Mouse (Mus musculus) heart, embryonic 12.5 days (tissue): Measurements from ENCODE around the gene Nlrc5. TPM values are rescaled to one million over a fixed set of nuclear protein-coding genes. Genes with fewer than 3 reads are reported as not detected.
A peak's percentile ranks its signal among the peaks of the same experiment; 100 is the strongest.
"Not testable (repeated sequence)": the region's sequence is repeated elsewhere in the genome, so short reads cannot be mapped to it uniquely, and the experiment has no call there.

Source experiments
- ATAC-seq: fragments of 200-750 bp; cut with Nextera tagmentation; 2 replicates; pipeline ENCODE4 v1.8.0; 2017; ENCODE audit warnings: moderate TSS enrichment, moderate library complexity; ENCODE audit not compliant: insufficient number of reproducible peaks, low FRiP score
- H3K27ac ChIP-seq: fragments of 300-500 bp; sonication (generic); 2 replicates; pipeline ENCODE4 v1.5.1; 2016; ENCODE audit warnings: mild to moderate bottlenecking, moderate library complexity; ENCODE audit not compliant: poor library complexity, severe bottlenecking
- H3K27me3 ChIP-seq: fragments of 300-500 bp; sonication (generic); replicated peaks from 2 replicates; pipeline ENCODE4 v1.6.1; 2016; ENCODE audit warnings: mild to moderate bottlenecking, moderate library complexity
- H3K36me3 ChIP-seq: fragments of 300-500 bp; sonication (generic); 2 replicates; pipeline ENCODE4 v1.6.1; 2016; ENCODE audit warnings: mild to moderate bottlenecking, moderate library complexity
- H3K4me1 ChIP-seq: fragments of 300-500 bp; sonication (generic); replicated peaks from 2 replicates; pipeline ENCODE4 v1.6.1; 2016; ENCODE audit warnings: mild to moderate bottlenecking
- H3K4me2 ChIP-seq: fragments of 300-500 bp; sonication (generic); 2 replicates; pipeline ENCODE4 v1.6.1; 2016; ENCODE audit warnings: mild to moderate bottlenecking, moderate library complexity
- H3K4me3 ChIP-seq: fragments of 300-500 bp; sonication (generic); 2 replicates; pipeline ENCODE4 v1.5.1; 2016; ENCODE audit warnings: mild to moderate bottlenecking
- H3K9ac ChIP-seq: fragments of 300-500 bp; sonication (generic); 2 replicates; pipeline ENCODE4 v1.6.1; 2016; ENCODE audit warnings: mild to moderate bottlenecking, moderate library complexity
- H3K9me3 ChIP-seq: fragments of 300-500 bp; sonication (generic); replicated peaks from 2 replicates; pipeline ENCODE4 v1.6.1; 2016; ENCODE audit warnings: mild to moderate bottlenecking, moderate library complexity
- WGBS: fragments of 180-500 bp; shearing (Covaris S2); methylation state at CpG from one replicate; pipeline ENCODE4 v1.1.7; 2016; 5-methylcytosine and 5-hydroxymethylcytosine counted together
- polyA plus RNA-seq: library from polyadenylated mRNA; unstranded; fragments of >200 nt; fragmentation: Nextera tagmentation; extraction: Ambion mirVana; gene quantifications from 2 replicates; pipeline ENCODE4 v1.2.1, GENCODE M21; 2016

Nlrc5 gene
- polyA plus RNA-seq, 1 experiment from 2014 or later = 0.08 TPM

DNA sequence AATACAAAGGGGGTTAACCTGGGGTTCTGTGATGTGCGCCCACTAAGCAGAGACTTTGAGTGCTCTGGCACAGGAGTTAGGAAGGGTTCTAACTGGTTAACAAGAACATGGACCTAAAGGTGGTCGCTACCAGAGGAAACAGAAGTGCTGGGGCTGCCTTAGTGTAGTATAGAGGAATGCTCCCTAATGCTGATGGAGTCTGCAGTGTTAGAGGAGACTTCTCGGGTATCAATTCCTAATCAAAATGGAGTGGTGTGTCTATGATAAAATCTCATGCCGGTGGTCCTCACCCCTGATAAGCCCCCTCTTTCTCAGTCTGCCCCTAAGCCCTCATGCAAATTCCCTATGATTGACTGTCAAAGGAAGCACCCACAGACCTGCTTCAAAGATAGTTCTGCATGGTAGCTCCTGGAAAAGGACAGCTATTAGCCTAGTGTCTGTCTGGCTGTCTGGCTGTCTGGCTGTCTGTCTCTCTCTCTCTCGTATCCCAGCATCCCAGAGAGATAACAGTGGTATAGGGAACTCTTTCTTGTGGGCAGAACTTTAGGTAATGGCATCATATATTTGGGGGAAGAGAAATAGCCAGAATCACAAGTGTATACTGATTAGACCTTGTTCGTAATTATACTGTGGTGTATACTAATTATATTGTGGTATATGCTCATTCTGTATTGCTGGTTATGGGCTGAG lies 38.2 kb upstream of the Nlrc5 start:
- H3K4me1 ChIP-seq = peaks cover 13% of the 10 kb centered on the region
- no peaks in the 10 kb centered on the region for H3K27me3 ChIP-seq
- no peak for ATAC-seq
- WGBS = 78% methylated on average over 6 of the region's 6 CpGs
- no peak overlapping the region for H3K27ac ChIP-seq
- no peaks in the 10 kb centered on the region for H3K9me3 ChIP-seq
- H3K9ac ChIP-seq = no peak overlapping the region
- peaks cover 58% of the 10 kb centered on the region for H3K36me3 ChIP-seq
- no peak overlapping the region for H3K4me2 ChIP-seq
- no peak overlapping the region for H3K4me3 ChIP-seq

DNA sequence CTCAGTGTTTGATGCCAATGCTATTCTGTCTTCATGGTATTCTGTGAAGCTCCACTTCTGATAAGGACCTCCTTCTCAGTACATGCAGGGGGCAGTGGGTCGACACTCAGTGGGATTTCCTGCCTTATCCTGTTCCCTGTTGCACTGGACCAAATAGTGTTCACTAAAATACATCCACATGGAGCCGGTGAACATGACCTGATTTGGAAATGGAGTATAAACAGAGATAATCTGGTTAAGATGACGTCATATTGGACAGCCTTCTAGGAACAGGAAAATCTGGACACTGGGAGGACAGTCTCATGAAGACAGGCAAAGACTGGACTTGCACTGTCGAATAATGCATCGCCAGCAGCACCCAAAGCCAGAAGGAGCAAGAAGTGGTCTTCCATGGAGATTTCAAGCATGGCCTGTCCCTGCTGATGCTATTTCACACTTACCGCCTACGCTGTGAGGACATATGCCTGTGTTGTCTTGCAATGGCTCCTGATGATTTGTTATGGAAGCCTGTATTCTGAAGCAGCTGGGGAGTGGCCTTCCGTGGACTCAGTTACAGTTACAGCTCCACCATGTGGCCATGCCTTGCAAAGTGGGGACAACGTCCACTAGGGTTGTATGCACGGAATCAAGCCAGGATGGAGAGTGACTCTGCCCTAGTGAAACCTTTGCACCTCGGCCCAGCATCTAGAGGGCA lies 37.0 kb upstream of the Nlrc5 start:
- H3K27ac ChIP-seq = no peak overlapping the region
- no peak overlapping the region for H3K9ac ChIP-seq
- ATAC-seq = peak; percentile 34; the same call in 1 of the 2 replicates
- 54% methylated on average over 11 of the region's 11 CpGs for whole genome bisulfite sequencing
- no peaks in the 10 kb centered on the region for H3K27me3 ChIP-seq
- no peak overlapping the region for H3K4me2 ChIP-seq
- H3K4me3 ChIP-seq = no peak overlapping the region
- peaks cover 47% of the 10 kb centered on the region for H3K36me3 ChIP-seq
- H3K9me3 ChIP-seq = no peaks in the 10 kb centered on the region
- peaks cover 11% of the 10 kb centered on the region for H3K4me1 ChIP-seq

DNA sequence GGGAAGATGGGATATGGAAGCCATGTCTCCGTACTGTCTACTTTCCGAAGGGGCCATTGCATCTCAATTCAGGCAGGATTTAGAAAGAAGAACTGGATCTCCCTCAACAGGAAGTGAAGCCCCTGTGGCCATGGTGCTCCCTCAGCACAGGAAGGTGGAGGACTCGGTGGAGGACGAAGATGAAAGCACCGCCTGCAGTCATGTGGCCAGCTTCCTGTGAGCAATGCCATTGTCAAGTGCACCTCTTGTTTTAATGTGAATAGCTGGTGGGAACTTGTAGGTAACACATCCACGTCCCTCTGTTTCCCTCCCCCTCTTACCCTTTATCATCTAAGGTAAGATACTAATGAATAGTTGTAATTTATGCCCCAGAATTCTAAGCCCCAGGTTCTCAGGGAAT lies 35.6 kb upstream of the Nlrc5 start:
- Histone ChIP-seq H3K27me3 (no peaks in the 10 kb centered on the region), H3K4me1 (0 out of 2 replicates have a peak, but pooled peaks cover 3% of the 10 kb centered on the region), H3K9ac (no peak overlapping the region), H3K27ac (no peak overlapping the region), H3K9me3 (no peaks in the 10 kb centered on the region), H3K36me3 (peaks cover 34% of the 10 kb centered on the region), H3K4me3 (no peak overlapping the region), H3K4me2 (no peak overlapping the region)
- no peak for ATAC-seq
- WGBS = 87% methylated on average over 6 of the region's 6 CpGs

DNA sequence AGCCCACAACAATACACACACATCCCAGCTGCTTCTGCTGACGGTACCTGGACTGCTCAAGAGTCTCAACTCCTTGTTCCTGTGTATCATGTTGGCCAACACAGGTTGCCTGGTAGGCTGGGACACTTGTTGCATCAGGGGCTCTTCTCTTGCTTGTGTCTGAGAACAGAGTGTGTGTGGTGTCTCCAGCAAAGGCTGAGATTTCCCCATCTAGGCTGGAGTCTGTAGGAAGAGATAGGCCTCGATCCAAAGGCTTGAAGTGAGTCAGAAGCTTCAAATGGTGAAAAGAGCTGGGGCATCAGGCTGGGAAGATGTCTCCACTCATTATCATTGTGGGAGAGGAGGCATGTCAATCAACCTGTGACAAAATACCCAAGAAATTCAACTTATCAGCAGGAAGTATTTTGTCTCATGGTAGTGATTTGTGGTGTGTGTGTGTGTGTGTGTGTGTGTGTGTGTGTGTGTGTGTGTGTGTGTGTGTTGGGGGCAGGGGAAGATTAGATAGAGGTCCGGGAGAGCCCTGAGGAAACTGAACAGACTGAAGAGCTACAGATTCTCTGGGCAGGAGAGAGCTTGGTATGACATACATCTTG lies 34.7 kb upstream of the Nlrc5 start:
- H3K27ac ChIP-seq = no peak overlapping the region
- H3K9ac ChIP-seq = no peak overlapping the region
- 0 out of 2 replicates have a peak, but pooled peaks cover 3% of the 10 kb centered on the region for H3K4me1 ChIP-seq
- 43% methylated on average over 3 of the region's 3 CpGs for WGBS
- H3K4me2 ChIP-seq = no peak overlapping the region
- no peak overlapping the region for H3K4me3 ChIP-seq
- ATAC-seq = no peak
- no peaks in the 10 kb centered on the region for H3K9me3 ChIP-seq
- no peaks in the 10 kb centered on the region for H3K27me3 ChIP-seq
- H3K36me3 ChIP-seq = peaks cover 26% of the 10 kb centered on the region

DNA sequence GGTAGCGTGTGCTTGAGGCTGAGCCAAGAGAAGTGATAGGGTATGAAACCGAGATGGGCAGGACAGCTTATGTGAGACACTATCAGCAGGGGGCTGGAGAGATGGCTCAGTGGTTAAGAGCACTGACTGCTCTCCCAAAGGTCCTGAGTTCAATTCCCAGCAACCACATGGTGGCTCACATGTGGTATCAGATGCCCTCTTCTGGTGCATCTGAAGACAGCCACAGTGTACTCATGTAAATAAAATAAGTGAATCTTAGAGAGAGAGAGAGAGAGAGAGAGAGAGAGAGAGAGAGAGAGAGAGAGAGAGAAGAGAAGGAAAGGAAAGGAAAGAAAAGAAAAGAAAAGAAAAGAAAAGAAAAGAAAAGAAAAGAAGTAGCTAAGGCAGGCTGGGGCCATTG lies 34.2 kb upstream of the Nlrc5 start:
- not testable (repeated sequence) for H3K4me1 ChIP-seq

DNA sequence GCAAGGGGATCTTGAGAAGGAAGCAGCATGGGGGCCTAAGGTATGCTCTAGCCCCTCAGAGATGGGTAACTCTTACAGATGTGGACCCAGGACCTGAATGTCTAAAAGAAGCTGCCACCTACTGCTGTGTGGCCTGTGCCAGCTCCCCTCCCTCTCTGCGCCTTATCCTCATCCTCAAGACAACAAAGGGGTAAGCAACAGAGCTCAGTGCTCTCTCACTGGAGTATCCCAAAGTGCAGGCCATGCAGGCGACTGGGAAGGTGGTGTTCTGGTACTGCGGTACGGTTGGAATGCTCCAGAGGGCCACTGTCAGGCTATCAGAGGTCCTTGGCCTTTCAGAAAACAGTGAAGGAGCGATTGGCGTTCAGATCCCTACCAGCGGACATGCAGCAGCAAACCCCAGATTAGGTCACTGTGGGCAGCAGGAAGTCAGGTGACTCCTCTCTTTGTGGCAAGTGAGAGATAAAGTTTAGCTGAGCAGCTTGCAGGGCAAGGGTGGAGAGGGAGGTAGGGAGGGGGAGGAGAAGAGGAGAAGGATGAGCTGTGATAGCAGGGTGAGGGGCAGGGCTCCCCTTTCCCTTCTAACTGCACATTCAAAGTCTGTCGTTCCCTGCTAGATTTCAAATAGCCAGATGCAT lies 25.6 kb upstream of the Nlrc5 start:
- Histone ChIP-seq H3K4me3 (no peak overlapping the region), H3K27me3 (no peaks in the 10 kb centered on the region), H3K9me3 (no peaks in the 10 kb centered on the region), H3K9ac (no peak overlapping the region), H3K4me2 (no peak overlapping the region), H3K36me3 (no peaks in the 10 kb centered on the region), H3K27ac (no peak overlapping the region), H3K4me1 (peaks cover 14% of the 10 kb centered on the region)
- WGBS = 17% methylated on average over 8 of the region's 8 CpGs
- peak; percentile 39; the same call in 1 of the 2 replicates for ATAC-seq

More for the DNA sequence above, 34.2 kb upstream of the Nlrc5 start:
- not testable (repeated sequence) for H3K9ac ChIP-seq, H3K27me3 ChIP-seq, H3K9me3 ChIP-seq, H3K4me3 ChIP-seq, H3K27ac ChIP-seq, H3K4me2 ChIP-seq, ATAC-seq
- H3K36me3 ChIP-seq = peaks cover 21% of the 10 kb centered on the region
- 65% methylated on average over 2 of the region's 2 CpGs for WGBS

DNA sequence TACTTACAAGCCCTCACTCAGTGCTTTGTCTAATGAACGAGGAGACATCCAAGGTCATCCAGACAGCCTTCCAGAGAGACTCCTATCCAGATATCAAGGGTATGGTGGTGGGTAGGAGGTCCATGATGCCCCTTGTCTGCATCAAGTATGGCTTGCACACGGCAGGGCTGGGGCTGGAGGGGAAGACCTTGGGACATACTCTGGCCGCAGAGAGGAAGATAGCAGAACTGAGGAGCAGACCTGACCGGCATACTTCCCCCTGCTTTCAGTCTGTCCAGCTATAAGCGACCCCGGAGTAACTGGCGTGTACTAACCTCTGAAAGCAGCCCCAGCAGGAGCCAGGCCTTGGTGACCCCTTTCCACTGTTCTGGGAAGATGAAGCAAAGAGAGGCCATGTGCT lies 24.6 kb upstream of the Nlrc5 start:
- H3K9ac ChIP-seq = no peak overlapping the region
- ATAC-seq = no peak
- no peak overlapping the region for H3K27ac ChIP-seq
- no peak overlapping the region for H3K4me3 ChIP-seq
- peaks cover 14% of the 10 kb centered on the region for H3K4me1 ChIP-seq
- H3K9me3 ChIP-seq = no peaks in the 10 kb centered on the region
- H3K4me2 ChIP-seq = no peak overlapping the region
- no peaks in the 10 kb centered on the region for H3K27me3 ChIP-seq
- 78% methylated on average over 7 of the region's 7 CpGs for WGBS
- no peaks in the 10 kb centered on the region for H3K36me3 ChIP-seq

DNA sequence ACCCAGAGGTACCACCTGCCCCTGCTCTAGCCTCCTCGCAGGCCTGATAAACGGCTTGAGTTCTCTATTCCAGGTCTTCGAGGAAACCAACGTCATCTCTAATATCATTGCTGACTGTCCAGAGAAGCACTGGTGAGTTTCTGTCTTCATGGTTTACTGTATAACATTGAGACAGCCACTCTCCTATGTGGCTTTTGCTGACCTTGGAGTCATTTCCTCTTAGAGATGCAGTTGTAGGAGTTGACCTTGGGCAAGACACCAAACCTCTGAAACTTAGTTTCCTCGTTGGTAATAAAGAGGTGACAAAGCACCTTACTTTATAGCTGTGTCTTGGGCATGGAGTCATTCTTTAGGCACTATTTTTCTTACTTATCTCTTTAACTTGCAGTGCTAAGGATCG lies 21.6 kb upstream of the Nlrc5 start:
- no peak overlapping the region for H3K4me3 ChIP-seq
- no peaks in the 10 kb centered on the region for H3K9me3 ChIP-seq
- H3K9ac ChIP-seq = no peak overlapping the region
- H3K27ac ChIP-seq = no peak overlapping the region
- no peak overlapping the region for H3K4me2 ChIP-seq
- no peaks in the 10 kb centered on the region for H3K36me3 ChIP-seq
- peaks cover 14% of the 10 kb centered on the region for H3K4me1 ChIP-seq
- ATAC-seq = no peak
- 82% methylated on average over 6 of the region's 6 CpGs for WGBS
- H3K27me3 ChIP-seq = no peaks in the 10 kb centered on the region

DNA sequence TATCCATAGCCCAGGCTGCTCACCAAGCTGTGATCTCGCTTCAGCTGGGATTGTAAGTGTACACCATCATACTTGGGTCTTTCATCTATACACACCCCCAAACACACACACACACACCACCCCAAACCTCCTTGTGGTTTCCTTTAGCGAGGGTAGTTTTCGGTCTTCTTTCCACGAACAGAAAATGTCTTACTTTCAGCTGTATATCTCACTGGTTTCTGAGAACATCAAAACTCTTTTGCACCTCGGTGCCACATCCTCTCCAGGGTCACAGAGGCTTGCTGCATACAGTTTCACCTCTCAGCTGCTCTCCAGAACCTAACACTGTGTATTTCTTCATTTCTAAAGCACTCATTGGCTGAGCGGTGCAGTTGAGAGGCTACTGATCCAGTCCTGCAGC lies 20.6 kb upstream of the Nlrc5 start:
- no peak overlapping the region for H3K4me3 ChIP-seq
- no peak overlapping the region for H3K4me2 ChIP-seq
- no peak overlapping the region for H3K27ac ChIP-seq
- H3K9me3 ChIP-seq = no peaks in the 10 kb centered on the region
- WGBS = 82% methylated on average over 6 of the region's 6 CpGs
- H3K9ac ChIP-seq = no peak overlapping the region
- H3K36me3 ChIP-seq = no peaks in the 10 kb centered on the region
- no peak for ATAC-seq
- peaks cover 9% of the 10 kb centered on the region for H3K4me1 ChIP-seq
- no peaks in the 10 kb centered on the region for H3K27me3 ChIP-seq

DNA sequence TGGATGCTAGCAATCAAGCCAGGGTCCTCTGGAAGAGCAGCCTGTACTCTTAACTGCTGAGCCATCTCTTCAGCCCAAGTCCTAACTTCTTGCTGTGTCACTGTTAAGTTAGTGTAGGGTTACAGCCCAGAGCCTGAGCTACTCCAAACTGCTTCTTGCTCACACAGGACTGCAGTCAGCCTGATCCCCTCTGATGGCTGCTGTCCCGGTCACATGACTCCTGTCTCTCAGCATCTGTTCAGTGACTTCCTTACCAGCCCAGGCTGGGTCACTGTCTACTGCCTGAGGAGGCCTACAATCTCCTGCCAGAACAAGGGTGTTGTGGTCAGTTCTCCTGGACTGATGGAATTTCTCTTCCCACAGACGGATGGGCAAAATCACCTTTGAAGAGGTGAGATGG lies 18.9 kb upstream of the Nlrc5 start:
- no peak for ATAC-seq
- Histone ChIP-seq H3K4me2 (no peak overlapping the region), H3K4me1 (no peaks in the 10 kb centered on the region), H3K27ac (no peak overlapping the region), H3K9ac (no peak overlapping the region), H3K4me3 (no peak overlapping the region), H3K9me3 (no peaks in the 10 kb centered on the region), H3K27me3 (no peaks in the 10 kb centered on the region), H3K36me3 (no peaks in the 10 kb centered on the region)
- 63% methylated on average over 2 of the region's 2 CpGs for WGBS

DNA sequence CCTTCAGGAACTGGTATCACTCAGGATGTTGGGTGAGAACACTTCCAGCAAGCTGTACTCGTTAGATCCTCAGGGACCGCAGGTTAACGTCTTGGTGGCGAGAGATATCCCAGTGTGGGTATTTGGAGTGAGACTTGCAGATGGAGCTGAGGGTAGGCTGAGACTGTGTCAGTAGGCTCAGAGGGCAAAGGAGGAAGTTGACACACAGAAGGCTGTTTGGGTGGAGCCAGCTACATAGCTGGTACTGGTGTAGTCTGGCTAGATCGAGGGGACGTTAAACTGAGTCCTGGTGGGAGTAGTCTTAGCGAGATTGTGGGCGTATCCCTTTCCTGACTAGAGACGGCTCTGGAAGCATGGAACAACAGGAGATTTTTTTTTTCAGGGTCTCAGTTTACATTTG lies 16.1 kb upstream of the Nlrc5 start:
- no peaks in the 10 kb centered on the region for H3K36me3 ChIP-seq
- no peaks in the 10 kb centered on the region for H3K4me1 ChIP-seq
- H3K27ac ChIP-seq = no peak overlapping the region
- 66% methylated on average over 9 of the region's 9 CpGs for WGBS
- H3K4me3 ChIP-seq = no peak overlapping the region
- H3K9me3 ChIP-seq = no peaks in the 10 kb centered on the region
- H3K27me3 ChIP-seq = no peaks in the 10 kb centered on the region
- H3K9ac ChIP-seq = no peak overlapping the region
- ATAC-seq = no peak
- H3K4me2 ChIP-seq = no peak overlapping the region
